Mouse (Mus musculus): ENCODE measurements around the gene Dst. TPM values are rescaled to one million over a fixed set of nuclear protein-coding genes. Genes with fewer than 3 reads are reported as not detected.

Dst gene
- polyA plus RNA-seq, 1 experiment from 2014 or later = 18.8 TPM

DNA sequence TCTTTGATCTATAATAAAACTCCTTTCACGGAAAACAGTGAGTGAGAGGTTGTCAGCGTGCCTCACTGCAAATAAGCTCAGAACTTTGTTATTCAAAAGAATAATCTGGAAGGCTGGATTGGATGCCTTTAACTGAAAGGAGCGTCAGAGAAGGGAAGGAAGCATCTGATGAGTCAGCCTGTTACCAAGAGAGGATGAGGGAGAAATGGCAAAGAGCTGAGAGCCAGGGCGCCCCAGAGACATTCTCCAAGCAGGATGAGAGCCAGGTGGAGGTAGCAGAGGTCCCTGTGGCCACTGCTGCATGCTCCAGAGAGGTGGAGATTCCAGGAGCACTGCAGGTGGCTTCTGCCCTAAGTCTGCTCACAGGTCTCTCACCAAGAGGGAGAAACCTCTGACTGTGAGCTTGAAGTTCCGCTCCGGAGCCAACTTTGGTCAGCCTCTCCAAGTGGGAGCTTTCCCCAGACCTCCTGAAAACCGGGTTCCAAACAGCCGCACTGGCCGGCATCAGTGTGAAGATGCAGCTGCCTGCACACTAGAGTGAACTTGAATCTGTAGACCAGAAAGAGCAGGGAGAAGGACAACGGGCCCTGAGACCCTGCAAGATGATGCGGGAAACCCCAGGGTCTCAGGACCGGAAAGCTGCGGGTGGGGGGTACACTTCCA lies 231.3 kb downstream of the Dst start:
- WGBS = 68% methylated on average over 13 of the region's 13 CpGs
- no peak for DNase-seq (ENCODE audit: low spot score)
- Histone ChIP-seq H3K4me1 (peaks cover 16% of the 10 kb centered on the region), H3K9me3 (replicated peaks) (no peaks in the 10 kb centered on the region), H3K27me3 (ENCODE audit: low read depth, poor library complexity, severe bottlenecking) (no peaks in the 10 kb centered on the region), H3K36me3 (peaks cover 6% of the 10 kb centered on the region), H3K4me3 (no peak overlapping the region), H3K27ac (replicated peaks) (peak overlapping the region; percentile 30; the same call in 1 of the 2 replicates)

DNA sequence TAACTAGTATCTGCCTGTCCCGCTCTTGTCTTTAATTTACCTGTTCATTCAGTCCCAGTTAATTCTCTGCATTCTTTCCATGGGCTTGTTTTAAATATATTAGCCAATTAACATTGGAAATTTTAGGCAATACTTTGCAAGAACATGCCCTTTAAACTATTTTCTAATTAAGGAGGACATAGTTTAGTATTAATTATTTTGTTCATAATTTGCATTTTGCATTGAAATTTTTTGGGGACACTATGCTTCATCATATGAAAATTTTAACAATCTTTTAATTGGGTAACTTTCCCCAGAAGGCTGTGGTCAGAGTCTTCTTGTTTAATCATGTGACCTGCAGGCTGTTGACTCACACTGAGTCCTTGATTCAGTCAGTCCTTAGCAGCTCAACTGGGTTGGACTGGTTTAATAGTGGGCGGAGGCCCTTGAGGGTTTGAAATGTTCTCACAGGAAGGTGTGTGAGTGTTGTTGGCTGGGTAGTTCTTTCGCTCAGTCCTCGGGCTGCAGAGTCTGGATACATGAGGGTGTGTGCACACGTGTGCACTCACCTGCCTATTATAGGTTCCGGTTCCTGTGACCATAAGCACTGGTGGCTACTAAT lies 231.9 kb downstream of the Dst start:
- Histone ChIP-seq H3K4me1 (peaks cover 16% of the 10 kb centered on the region), H3K27ac (replicated peaks) (no peak overlapping the region), H3K36me3 (peaks cover 6% of the 10 kb centered on the region), H3K9me3 (replicated peaks) (no peaks in the 10 kb centered on the region), H3K27me3 (ENCODE audit: low read depth, poor library complexity, severe bottlenecking) (no peaks in the 10 kb centered on the region), H3K4me3 (no peak overlapping the region)
- no peak for DNase-seq (ENCODE audit: low spot score)
- WGBS = 88% methylated on average over 6 of the region's 6 CpGs

DNA sequence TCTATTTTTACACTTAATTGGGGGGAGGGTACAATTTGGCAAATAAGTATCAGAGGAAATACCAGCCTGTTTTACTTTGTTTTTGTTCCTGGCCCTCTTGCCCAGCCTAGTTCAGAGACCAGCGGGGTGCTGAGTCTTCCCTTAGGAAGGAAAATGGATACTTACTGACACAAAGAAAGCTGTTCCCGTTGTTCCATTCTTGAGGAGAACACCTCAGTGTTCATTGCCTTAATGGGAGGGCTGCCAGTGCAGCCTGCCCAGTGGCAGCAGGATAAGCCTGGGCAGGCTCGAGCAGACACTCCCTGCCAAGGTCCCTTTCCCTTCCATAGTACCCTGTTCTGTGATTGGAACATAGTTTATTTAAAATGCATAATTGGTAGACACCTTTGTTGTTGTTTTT lies 232.7 kb downstream of the Dst start:
- peaks cover 19% of the 10 kb centered on the region for H3K4me1 ChIP-seq
- H3K4me3 ChIP-seq = no peak overlapping the region
- 55% methylated on average over 3 of the region's 3 CpGs for WGBS
- DNase-seq (ENCODE audit: low spot score) = no peak
- no peaks in the 10 kb centered on the region for H3K27me3 ChIP-seq (ENCODE audit: low read depth, poor library complexity, severe bottlenecking)
- H3K9me3 ChIP-seq (replicated peaks) = no peaks in the 10 kb centered on the region
- no peak overlapping the region for H3K27ac ChIP-seq (replicated peaks)
- H3K36me3 ChIP-seq = peaks cover 4% of the 10 kb centered on the region

DNA sequence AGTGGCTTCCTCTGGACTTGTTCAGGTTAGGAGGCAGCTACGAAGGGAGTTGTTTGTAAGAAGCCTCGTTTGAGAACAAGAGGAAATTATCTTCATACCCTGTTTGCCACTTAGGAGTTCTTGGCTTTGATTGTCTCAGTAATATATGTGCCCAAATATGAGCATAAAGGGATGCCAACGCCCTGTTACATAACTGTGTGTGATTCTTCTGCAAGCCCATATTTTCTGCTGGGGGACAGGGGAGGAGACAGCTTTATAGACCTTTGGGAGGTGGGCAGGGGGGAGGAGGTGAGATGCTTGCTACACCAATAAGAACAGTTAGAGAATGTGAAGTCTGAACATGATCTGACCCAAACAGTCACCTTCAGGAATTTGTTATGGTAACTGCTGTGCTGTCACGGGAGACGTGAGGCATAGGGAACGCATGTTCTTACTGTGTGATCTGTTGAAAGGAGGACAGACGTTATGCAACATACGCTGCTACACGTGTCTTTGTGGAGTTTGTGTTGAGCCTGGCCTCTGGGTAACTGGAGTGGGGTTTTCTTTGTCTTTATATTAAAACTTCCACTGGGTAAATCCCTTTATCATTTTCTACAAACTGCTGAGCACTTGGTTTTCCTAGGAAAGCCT lies 235.0 kb downstream of the Dst start:
- peaks cover 24% of the 10 kb centered on the region for H3K4me1 ChIP-seq
- no peak overlapping the region for H3K4me3 ChIP-seq
- DNase-seq (ENCODE audit: low spot score) = no peak
- no peaks in the 10 kb centered on the region for H3K27me3 ChIP-seq (ENCODE audit: low read depth, poor library complexity, severe bottlenecking)
- 60% methylated on average over 9 of the region's 9 CpGs for WGBS
- no peaks in the 10 kb centered on the region for H3K9me3 ChIP-seq (replicated peaks)
- H3K27ac ChIP-seq (replicated peaks) = no peak overlapping the region
- no peaks in the 10 kb centered on the region for H3K36me3 ChIP-seq

DNA sequence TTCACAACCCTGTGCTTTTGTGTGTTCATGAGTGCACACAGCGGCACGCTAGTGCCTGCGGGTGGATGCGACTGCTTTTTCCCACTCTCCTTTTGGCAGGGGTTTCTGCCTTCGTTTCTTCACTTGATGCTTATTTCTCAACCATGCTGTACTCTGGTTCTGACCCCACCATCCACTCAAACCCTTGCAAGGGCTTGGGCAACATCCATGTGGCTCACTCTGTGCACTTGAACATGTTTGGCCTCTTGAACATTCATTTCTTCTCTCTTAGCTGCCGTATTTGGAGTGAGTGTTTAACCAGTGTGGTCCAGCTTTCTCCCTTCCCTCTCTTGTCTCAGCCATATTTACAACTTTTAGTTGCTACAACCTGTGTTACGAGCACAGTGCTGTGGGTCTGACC lies 236.8 kb downstream of the Dst start:
- H3K36me3 ChIP-seq = no peaks in the 10 kb centered on the region
- H3K4me3 ChIP-seq = no peak overlapping the region
- WGBS = 96% methylated on average over 7 of the region's 7 CpGs
- no peaks in the 10 kb centered on the region for H3K9me3 ChIP-seq (replicated peaks)
- peaks cover 20% of the 10 kb centered on the region for H3K4me1 ChIP-seq
- no peak overlapping the region for H3K27ac ChIP-seq (replicated peaks)
- DNase-seq (ENCODE audit: low spot score) = no peak
- no peaks in the 10 kb centered on the region for H3K27me3 ChIP-seq (ENCODE audit: low read depth, poor library complexity, severe bottlenecking)

DNA sequence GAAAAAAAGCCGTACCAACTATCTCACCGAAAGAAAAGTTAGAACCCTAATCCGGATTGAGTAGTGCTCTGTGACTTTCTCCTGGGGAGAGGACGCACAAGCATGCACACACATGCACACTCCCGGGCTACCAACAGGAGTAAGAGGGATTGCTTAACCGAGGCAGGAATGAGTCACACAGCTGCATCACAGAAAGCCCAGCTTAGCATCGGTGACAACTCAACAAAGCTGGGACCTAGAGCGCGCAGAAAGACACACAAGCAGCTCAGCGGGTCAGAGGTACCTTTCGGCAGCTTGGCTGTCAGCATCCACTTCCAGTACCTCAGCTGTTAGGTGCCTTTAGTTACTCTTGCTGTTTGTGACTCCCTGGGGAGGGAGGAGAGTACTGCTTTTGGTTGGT lies 240.0 kb downstream of the Dst start:
- DNase-seq (ENCODE audit: low spot score) = no peak
- 93% methylated on average over 11 of the region's 11 CpGs for WGBS
- Histone ChIP-seq H3K27me3 (ENCODE audit: low read depth, poor library complexity, severe bottlenecking) (no peaks in the 10 kb centered on the region), H3K4me3 (no peak overlapping the region), H3K4me1 (peaks cover 26% of the 10 kb centered on the region), H3K9me3 (replicated peaks) (no peaks in the 10 kb centered on the region), H3K36me3 (peaks cover 4% of the 10 kb centered on the region; the same call in 1 of the 2 replicates), H3K27ac (replicated peaks) (no peak overlapping the region)

DNA sequence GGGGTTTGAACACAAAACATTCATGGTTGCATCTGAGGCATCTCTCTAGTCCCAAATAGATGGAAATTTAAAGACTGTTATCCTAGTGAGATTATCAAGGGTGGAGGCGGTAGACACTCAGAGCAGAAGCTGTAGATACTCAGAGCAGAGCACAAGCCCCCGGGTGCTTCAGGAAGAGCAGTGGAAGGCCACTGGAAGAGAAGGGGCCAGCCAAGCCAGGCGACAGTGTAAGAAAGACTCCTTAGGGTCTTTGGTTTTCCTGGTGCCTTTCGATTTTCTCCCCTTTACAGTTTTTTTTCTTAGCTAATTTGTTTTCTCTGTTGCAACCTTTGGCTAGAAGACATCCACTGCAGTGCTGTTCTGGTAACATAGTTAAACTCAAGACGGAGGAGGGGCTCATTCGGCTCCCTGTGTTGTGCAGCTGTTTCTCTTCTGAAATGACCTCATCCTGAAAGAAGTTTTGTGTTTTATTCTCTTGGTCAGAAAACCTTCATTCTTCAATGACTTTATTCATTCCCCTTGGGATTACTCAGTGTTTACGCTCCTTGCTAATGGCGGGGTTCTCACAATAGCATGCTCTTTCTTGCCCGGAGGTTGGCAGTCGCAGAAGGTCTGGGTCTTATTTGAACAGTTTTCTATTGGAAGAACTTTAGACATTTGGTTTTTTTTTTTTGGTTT lies 242.5 kb downstream of the Dst start:
- no peak for DNase-seq (ENCODE audit: low spot score)
- H3K4me3 ChIP-seq = no peak overlapping the region
- peak overlapping the region; percentile 72 for H3K27ac ChIP-seq (replicated peaks)

DNA sequence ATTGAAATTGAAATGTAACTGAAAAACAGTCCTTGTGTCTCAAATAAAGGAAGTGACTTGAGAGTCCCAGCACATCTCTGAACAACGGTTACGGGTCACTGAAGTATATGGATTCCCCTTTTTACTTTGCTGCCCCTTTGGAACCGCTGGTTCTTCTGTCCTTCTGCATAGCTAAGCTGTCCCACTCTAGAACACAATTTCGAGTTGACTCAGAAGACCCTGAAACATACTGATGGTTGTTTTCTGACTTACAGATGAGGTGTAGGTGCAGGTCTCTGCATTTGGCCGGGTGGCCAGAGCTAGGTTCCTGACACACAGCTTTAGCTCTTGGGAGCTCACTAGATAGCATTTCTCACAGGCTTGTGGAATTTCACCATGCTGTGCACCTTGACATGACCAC lies 244.7 kb downstream of the Dst start:
- Histone ChIP-seq H3K4me3 (no peak overlapping the region), H3K27me3 (ENCODE audit: low read depth, poor library complexity, severe bottlenecking) (no peaks in the 10 kb centered on the region), H3K4me1 (peaks cover 9% of the 10 kb centered on the region), H3K36me3 (peaks cover 13% of the 10 kb centered on the region; the same call in 1 of the 2 replicates), H3K27ac (replicated peaks) (0 out of 2 replicates have a peak overlapping the region, but pooled peaks have one; percentile 6), H3K9me3 (replicated peaks) (no peaks in the 10 kb centered on the region)
- DNase-seq (ENCODE audit: low spot score) = no peak
- WGBS = 93% methylated on average over 5 of the region's 5 CpGs

More for the DNA sequence above, 242.5 kb downstream of the Dst start:
- H3K9me3 ChIP-seq (replicated peaks) = no peaks in the 10 kb centered on the region
- H3K27me3 ChIP-seq (ENCODE audit: low read depth, poor library complexity, severe bottlenecking) = no peaks in the 10 kb centered on the region
- H3K36me3 ChIP-seq = peaks cover 4% of the 10 kb centered on the region; the same call in 1 of the 2 replicates
- H3K4me1 ChIP-seq = peaks cover 15% of the 10 kb centered on the region
- WGBS = 49% methylated on average over 10 of the region's 10 CpGs

DNA sequence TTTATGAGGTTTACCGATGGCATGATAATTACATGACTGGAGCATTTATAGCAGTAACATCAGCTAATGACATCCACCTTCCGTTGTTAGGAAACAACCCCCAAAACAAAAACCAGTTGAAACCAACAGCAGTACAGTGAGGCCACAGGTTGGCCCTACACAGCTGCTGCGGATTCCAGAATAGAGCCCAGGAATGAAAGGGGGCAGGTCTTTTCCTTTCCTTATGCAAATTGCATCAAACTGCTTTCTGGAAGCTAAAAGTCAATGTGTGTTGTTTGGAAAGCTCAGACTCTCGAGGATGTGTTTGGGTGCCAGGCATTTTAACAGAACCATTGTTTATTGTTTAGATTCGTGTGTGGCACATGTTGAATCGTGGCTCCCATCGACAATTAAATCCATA lies 248.0 kb downstream of the Dst start:
- WGBS = 88% methylated on average over 7 of the region's 7 CpGs
- H3K4me1 ChIP-seq = 0 out of 2 replicates have a peak, but pooled peaks cover 4% of the 10 kb centered on the region
- no peak for DNase-seq (ENCODE audit: low spot score)
- no peaks in the 10 kb centered on the region for H3K27me3 ChIP-seq (ENCODE audit: low read depth, poor library complexity, severe bottlenecking)
- no peaks in the 10 kb centered on the region for H3K9me3 ChIP-seq (replicated peaks)
- H3K36me3 ChIP-seq = peaks cover 19% of the 10 kb centered on the region
- no peak overlapping the region for H3K4me3 ChIP-seq
- H3K27ac ChIP-seq (replicated peaks) = no peak overlapping the region

DNA sequence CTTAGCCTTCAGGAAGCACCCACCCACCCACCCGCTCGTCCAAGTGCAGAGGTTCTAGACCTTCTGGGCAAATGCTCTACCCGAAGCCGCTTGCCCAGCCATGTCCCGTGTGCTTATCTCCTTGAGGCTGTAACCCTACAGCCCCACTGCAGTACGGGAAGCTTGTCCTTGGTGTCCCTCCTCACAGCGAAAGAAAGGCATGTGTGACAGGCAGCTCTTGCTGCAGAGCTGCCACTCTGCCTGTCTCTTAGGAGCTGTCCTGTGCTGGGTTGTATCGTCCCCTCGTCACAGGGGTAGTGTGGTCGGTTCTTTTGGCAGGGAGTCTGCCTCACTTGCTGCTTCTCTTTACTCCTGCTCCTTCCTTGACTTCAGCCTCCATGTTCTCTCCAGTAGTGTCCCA lies 249.7 kb downstream of the Dst start:
- no peak for DNase-seq (ENCODE audit: low spot score)
- no peaks in the 10 kb centered on the region for H3K9me3 ChIP-seq (replicated peaks)
- H3K36me3 ChIP-seq = peaks cover 25% of the 10 kb centered on the region
- 0 out of 2 replicates have a peak, but pooled peaks cover 4% of the 10 kb centered on the region for H3K4me1 ChIP-seq
- H3K27ac ChIP-seq (replicated peaks) = no peak overlapping the region
- H3K4me3 ChIP-seq = no peak overlapping the region
- 89% methylated on average over 10 of the region's 10 CpGs for WGBS
- no peaks in the 10 kb centered on the region for H3K27me3 ChIP-seq (ENCODE audit: low read depth, poor library complexity, severe bottlenecking)

DNA sequence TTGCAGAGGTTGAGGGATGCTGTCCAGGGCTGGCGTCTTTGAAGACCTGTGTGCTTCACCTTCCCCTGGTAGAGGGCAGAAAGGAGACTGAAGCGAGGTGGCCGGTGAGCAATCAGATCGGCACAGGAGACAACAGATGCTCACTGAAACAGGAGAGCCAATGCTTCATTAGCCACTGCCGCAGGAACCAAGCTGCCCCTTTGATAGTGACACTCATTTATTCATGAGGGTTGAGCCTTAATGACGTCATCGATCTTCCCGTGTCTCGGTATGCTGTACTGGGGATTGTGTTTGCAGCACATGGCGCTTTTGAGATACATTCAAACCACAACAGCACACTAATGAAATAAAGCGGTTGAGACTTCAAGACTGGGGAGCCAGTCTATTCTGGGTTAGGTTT lies 250.8 kb downstream of the Dst start:
- Histone ChIP-seq H3K4me1 (0 out of 2 replicates have a peak, but pooled peaks cover 4% of the 10 kb centered on the region), H3K4me3 (no peak overlapping the region), H3K36me3 (peaks cover 23% of the 10 kb centered on the region), H3K27me3 (ENCODE audit: low read depth, poor library complexity, severe bottlenecking) (no peaks in the 10 kb centered on the region), H3K27ac (replicated peaks) (no peak overlapping the region), H3K9me3 (replicated peaks) (no peaks in the 10 kb centered on the region)
- WGBS = 87% methylated on average over 11 of the region's 11 CpGs
- DNase-seq (ENCODE audit: low spot score) = no peak

DNA sequence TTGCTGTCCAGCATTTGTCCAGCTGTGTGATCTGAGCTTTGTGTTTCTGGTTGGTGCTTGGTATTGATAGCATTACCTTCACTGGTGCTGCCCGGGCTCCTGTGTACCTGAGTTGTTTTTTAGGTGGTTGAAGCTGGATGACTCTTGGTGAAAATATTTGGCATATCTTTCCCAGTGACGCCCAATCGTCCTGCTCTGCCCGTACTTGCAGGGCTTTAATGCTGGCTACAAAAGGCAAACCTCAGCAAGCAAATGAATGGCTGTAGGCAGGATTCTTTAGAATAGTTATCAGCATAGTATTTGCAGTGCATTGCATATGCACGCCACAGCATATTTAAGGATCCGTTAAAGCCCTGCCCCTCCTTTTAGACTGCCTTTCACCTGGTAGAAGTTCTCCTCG lies 251.9 kb downstream of the Dst start:
- Histone ChIP-seq H3K9me3 (replicated peaks) (no peaks in the 10 kb centered on the region), H3K36me3 (peaks cover 30% of the 10 kb centered on the region), H3K27me3 (ENCODE audit: low read depth, poor library complexity, severe bottlenecking) (no peaks in the 10 kb centered on the region), H3K4me3 (no peak overlapping the region), H3K27ac (replicated peaks) (no peak overlapping the region), H3K4me1 (0 out of 2 replicates have a peak, but pooled peaks cover 4% of the 10 kb centered on the region)
- no peak for DNase-seq (ENCODE audit: low spot score)
- 87% methylated on average over 7 of the region's 7 CpGs for WGBS

Measured in midbrain, embryonic 10.5 days (tissue).